Mouse (Mus musculus): Measurements from ENCODE around the gene Sytl2. TPM values are rescaled to one million over a fixed set of nuclear protein-coding genes. Genes with fewer than 3 reads are reported as not detected.

Gene Sytl2
- total RNA-seq, 2 experiments from 2014 or later, result 40.4 to 49.5 TPM

DNA sequence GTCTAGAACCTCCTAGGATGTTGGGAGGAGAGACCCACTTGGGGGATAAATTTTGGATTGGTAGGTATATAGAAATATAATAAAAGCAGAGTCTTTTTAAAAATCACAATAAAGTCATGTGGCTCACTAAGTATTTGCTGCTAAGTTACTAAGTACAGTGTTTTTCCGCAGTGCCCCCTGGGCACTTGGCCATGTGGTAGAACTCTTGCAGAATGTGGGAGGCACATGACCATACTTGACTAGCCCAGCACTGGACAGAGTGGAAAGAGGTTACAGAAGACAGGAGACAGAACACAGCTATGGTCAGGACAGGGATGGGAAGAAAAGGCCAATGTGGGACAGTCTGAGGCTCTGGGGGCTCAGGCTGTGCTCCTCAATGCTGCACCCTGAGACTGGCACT, 4.9 kb downstream of the Sytl2 start:
- DNase-seq (ENCODE audit: extremely low spot score in 1 of 2, low spot score in 1 of 2), result no peak

DNA sequence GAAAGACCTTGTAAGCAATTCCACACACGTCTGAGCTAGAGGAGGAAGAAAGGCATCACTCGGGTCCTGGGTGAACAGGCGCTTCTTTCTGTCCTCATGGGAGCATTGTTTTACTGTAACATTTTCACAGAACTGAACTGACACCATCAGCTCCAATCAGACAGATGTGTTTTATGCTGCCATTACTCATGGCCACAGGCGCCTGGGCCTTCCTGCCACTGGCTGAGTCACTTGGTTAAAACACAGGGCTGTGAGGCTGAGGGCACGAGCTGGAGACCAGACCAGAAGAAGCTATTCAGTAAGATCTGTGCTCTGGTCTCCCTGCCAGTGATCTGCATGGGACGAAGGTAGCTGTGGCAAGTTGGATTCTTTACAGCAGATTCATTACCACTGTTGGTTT, 6.0 kb downstream of the Sytl2 start:
- no peak for DNase-seq (ENCODE audit: extremely low spot score in 1 of 2, low spot score in 1 of 2)

GRCm38 (mm10) chr7:90312151-90312883, 10.3 kb downstream of the Sytl2 start:
- DNase-seq (ENCODE audit: extremely low spot score in 1 of 2, low spot score in 1 of 2), result no peak

- no peak for DNase-seq (ENCODE audit: extremely low spot score in 1 of 2, low spot score in 1 of 2)
Measured at GRCm38 (mm10) chr7:90313421-90313820, 11.4 kb downstream of the Sytl2 start.

DNA sequence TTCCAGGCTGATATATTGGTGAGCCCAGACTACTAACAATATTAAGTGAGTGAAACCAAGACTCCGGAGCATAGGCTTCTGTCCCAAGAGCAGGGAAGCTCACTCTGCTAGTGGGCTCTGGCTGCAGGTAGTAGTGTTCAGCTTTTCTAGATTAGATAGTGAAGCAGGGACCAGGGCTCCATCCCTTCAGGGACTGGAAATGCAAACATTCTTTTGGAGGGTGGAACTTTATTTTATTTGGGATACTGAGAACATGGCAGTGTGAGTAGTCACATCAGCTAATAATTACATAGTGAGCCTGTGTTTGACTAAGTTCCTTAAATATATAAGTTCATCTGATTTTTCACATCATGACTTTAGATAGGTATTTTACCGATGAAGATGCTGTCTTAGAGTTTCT, 14.8 kb downstream of the Sytl2 start:
- no peak for DNase-seq (ENCODE audit: extremely low spot score in 1 of 2, low spot score in 1 of 2)

DNA sequence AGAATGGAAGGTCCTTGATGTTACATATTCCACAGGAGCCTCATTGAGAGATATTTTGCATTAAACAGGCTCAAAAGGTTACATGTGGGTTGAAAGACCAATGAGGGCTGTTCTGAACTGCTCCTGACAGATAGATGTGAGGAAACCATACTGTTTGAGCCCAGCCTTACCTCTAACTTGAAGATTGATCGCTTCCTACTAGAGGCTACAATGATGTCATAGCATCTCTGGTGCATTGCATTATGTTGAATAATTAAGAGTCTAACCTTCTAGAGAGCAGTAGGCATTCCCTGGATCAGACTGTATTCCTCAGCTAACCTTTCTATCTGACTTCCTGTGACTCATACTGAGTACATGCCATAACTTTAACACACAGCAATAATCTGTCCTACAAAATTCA, 17.4 kb downstream of the Sytl2 start:
- no peak for DNase-seq (ENCODE audit: extremely low spot score in 1 of 2, low spot score in 1 of 2)

DNA sequence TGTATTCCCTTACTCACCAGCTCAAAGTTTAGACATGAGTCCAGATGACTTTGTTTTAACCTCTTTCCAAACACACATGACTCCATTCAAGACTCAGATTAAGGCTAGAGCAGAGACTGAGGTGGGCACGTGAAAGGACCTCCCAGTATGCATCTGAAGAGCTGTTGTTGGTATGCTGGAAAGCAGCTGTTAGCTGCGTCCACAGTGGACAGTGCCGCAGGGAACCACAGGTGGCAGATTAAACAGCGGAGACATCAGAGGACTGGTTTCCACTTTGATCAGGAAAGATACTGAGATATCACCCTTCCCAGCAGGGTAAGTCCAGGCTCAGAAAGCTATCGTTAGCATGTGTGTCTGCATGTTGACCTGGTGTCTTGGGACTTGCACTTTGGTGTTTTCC, 18.1 kb downstream of the Sytl2 start:
- no peak for DNase-seq (ENCODE audit: extremely low spot score in 1 of 2, low spot score in 1 of 2)

DNA sequence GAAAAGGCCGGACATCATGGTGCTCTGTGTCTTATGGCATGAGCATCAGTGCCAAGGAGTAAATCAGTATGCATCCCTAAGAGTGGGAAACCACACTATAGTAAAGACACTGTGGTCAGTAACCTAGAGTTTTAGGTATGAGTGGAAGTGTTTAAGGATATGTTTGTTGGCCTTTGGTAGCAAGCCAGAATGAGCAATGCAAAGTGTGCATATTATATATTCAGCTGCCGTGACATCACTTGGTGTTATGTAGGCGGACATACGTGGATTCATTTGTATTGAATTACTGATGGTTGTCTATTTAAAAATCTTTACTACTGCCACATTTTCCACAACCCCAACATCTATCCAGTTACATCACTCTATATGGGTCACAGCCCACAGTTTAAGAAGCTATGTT, 23.1 kb downstream of the Sytl2 start:
- no peak for DNase-seq (ENCODE audit: extremely low spot score in 1 of 2, low spot score in 1 of 2)

DNA sequence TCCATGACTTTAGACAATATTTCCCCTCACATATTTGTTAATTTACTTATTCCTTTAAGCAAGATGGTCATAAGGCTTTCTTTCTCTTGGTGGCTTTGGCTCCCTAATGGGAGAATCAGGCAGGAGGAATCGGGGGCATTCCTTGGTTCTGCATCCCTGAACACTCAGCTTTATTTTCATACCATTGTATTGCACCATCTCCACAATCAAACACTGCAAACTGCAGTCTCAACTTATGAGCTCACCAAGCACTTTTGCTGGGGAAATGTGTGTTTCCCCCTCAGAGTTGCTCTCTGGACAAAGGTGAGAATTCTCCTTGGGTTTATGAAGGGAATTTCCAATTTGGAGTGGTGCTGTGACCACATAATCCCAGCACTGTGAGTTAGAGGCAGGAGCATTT, 28.1 kb downstream of the Sytl2 start:
- no peak for DNase-seq (ENCODE audit: extremely low spot score in 1 of 2, low spot score in 1 of 2)

DNA sequence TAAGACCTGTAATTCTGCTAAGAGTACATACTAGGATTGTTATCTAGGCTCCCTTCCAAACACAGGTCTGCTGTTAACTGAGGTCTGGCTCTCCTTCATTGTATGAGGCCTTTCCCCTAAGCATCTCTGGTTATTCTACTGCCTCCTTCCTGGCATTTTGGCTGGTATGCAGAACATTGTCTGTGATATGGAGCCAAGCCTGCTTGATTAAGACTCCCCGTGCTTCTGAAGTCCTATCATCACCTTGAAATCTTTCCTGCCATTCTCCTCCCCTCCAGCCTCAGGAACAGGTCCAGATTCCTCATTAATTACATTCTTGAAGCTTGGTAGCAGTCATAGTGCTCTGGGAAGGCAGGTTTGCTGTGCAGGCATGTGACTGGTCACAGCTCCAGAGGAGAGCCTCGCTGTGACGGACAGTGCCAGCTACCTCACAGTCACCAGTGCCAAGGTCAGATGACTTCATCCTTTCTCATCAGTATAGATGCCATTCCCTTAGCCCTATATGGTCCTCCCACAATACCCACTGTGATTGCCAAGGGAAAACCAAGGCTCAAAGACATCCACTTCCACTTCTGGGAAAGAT, 30.5 kb downstream of the Sytl2 start:
- DNase-seq (ENCODE audit: extremely low spot score in 1 of 2, low spot score in 1 of 2), result no peak

GRCm38 (mm10) chr7:90334362-90334761, 32.3 kb downstream of the Sytl2 start:
- DNase-seq (ENCODE audit: extremely low spot score in 1 of 2, low spot score in 1 of 2), result no peak

- DNase-seq (ENCODE audit: extremely low spot score in 1 of 2, low spot score in 1 of 2), result no peak
Measured at GRCm38 (mm10) chr7:90334831-90335230, 32.8 kb downstream of the Sytl2 start.

DNA sequence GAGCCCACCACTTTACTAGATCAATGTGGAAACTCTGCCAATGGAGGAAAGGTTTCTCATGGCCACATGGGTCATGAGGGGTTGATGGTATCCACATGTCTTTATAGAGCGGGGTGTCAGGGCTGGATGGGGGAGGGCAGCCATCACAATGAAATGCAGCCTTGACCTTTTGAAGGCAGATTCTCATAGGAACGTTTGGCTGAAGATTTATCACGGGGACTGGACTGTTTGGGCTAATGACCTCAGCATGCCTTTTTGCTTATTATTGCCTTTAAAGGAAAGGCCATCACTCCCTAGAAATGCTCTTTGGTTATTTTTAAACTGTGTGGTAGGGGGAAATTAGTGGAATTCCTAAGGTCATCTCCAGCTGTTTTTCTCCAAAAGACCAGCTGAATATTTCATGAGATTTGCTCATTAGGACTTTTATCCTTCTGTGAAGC, 33.7 kb downstream of the Sytl2 start:
- no peak for DNase-seq (ENCODE audit: extremely low spot score in 1 of 2, low spot score in 1 of 2)

- no peak for DNase-seq (ENCODE audit: extremely low spot score in 1 of 2, low spot score in 1 of 2)
Measured at GRCm38 (mm10) chr7:90341212-90341957, 39.3 kb downstream of the Sytl2 start.

- DNase-seq (ENCODE audit: extremely low spot score in 1 of 2, low spot score in 1 of 2), result no peak
Measured at GRCm38 (mm10) chr7:90344903-90345302, 42.9 kb downstream of the Sytl2 start.

- no peak for DNase-seq (ENCODE audit: extremely low spot score in 1 of 2, low spot score in 1 of 2)
Measured at GRCm38 (mm10) chr7:90347779-90348437, 45.9 kb downstream of the Sytl2 start.

- no peak for DNase-seq (ENCODE audit: extremely low spot score in 1 of 2, low spot score in 1 of 2)
Measured at GRCm38 (mm10) chr7:90349014-90349413, 47.0 kb downstream of the Sytl2 start.

DNA sequence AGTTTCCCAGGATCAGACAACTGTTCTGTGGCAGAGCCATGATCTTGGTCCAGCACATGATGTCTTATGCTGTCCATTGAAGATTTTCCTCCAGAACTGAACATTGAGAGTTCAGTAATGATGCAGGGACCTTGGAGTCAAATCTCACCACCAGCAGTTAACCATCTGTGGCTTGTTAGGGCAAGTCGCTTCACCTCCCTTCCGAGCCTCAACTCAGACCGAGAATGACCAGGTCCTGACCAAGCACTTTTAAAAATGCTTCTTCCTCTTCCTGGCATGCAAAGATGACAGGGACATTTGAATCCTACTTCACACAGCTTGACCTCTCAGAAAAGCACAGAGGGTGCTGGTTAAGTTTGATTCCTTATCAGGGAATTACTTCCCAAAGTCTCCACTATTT, 50.1 kb downstream of the Sytl2 start:
- DNase-seq (ENCODE audit: extremely low spot score in 1 of 2, low spot score in 1 of 2), result no peak

DNA sequence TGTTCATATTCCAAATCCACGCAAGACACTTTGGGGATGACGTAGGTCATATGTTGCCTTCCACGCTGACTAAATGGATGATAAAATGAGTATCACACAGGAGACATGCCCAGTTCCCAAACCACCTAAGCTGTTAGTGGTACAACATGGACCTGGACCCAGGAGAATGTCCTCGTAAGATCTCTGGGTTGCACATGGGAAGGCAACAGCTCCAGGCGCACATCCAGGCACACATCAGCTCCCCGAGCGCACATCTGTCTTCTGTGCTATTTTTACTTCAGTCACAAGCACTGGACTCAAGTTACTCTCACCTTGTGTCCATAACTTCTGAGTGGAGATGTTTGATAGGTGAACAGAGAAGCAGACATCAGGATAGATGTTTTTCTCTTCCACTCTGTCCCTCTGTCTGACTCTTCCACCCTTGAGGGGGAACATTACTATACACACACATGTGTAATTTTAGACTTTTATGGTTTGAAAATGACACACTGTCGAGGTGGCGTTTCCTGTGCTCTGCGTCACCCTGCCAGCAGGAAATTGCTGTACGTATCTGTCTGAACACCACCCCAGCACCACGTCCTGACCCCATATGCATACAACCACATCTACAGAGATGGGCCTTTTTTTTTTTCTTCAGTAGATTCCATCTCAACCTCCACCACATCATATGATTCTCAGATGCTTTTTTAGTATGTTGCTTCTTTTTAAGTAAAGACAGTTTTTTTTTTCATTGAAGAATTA, 51.6 kb downstream of the Sytl2 start:
- DNase-seq (ENCODE audit: extremely low spot score in 1 of 2, low spot score in 1 of 2), result no peak

DNA sequence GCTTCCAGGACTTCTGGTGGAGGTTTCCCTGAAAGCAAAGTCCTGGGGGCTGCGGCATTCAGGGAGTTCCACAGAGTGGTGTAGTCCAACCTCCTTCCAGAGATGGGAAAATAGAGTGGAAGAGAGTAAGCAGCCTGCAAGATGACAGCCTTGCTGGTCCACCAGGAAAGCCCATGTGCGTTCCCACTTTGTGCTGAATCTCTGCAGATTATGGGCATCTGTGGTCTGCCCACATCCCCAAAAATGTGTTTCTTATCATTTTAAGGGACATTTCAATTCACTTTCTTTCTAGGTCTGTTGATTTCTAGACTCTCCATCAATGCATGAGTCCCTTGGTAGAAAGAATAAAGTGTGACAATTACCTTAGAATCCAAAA, 52.2 kb downstream of the Sytl2 start:
- no peak for DNase-seq (ENCODE audit: extremely low spot score in 1 of 2, low spot score in 1 of 2)

- DNase-seq (ENCODE audit: extremely low spot score in 1 of 2, low spot score in 1 of 2), result no peak
Measured at GRCm38 (mm10) chr7:90355454-90355853, 53.4 kb downstream of the Sytl2 start.

Measured in layer of hippocampus, postnatal 25 days (tissue).